Mouse (Mus musculus) forebrain, embryonic 14.5 days (tissue): ENCODE measurements around the gene Rbms3. TPM values are rescaled to one million over a fixed set of nuclear protein-coding genes. Genes with fewer than 3 reads are reported as not detected.
A peak's percentile ranks its signal among the peaks of the same experiment; 100 is the strongest.

ENCODE experiments used
- ATAC-seq: fragments of 200-750 bp; cut with Nextera tagmentation; 2 replicates; pipeline ENCODE4 v1.8.0; 2017; ENCODE audit warnings: mild to moderate bottlenecking, moderate library complexity
- DNase-seq: peaks from one replicate; pipeline ENCODE4 v3.0.0-alpha.2; 2015; ENCODE audit warnings: low spot score
- H3K27ac ChIP-seq: fragments of 300-500 bp; sonication (generic); 2 replicates; pipeline ENCODE4 v1.5.1; 2014; ENCODE audit warnings: low read depth, mild to moderate bottlenecking, control low read depth, low read length, moderate library complexity
- H3K27me3 ChIP-seq: fragments of 300-500 bp; sonication (generic); replicated peaks from 2 replicates; pipeline ENCODE4 v1.6.1; 2014; ENCODE audit warnings: low read length, control low read depth, mixed read lengths; ENCODE audit not compliant: control insufficient read depth, insufficient read depth
- H3K36me3 ChIP-seq: fragments of 300-500 bp; sonication (generic); 2 replicates; pipeline ENCODE4 v1.6.1; 2014; ENCODE audit warnings: low read length, control low read depth; ENCODE audit not compliant: control insufficient read depth, insufficient read depth
- H3K4me1 ChIP-seq: fragments of 300-500 bp; sonication (generic); 2 replicates; pipeline ENCODE4 v1.6.1; 2014; ENCODE audit warnings: antibody characterized with exemption, low read length, control low read depth; ENCODE audit not compliant: control insufficient read depth, insufficient read depth
- H3K4me2 ChIP-seq: fragments of 300-500 bp; sonication (generic); 2 replicates; pipeline ENCODE4 v1.6.1; 2014; ENCODE audit warnings: mild to moderate bottlenecking, control low read depth, low read length
- H3K4me3 ChIP-seq: fragments of 300-500 bp; sonication (generic); 2 replicates; pipeline ENCODE4 v1.5.1; 2014; ENCODE audit warnings: low read depth, low read length, control low read depth
- H3K9ac ChIP-seq: fragments of 300-500 bp; sonication (generic); 2 replicates; pipeline ENCODE4 v1.6.1; 2014; ENCODE audit warnings: mild to moderate bottlenecking, low read length, control low read depth, moderate library complexity
- H3K9me3 ChIP-seq: fragments of 300-500 bp; sonication (generic); replicated peaks from 2 replicates; pipeline ENCODE4 v1.6.1; 2016; ENCODE audit warnings: low read length, control low read depth, mixed read lengths; ENCODE audit not compliant: control insufficient read depth
- WGBS: fragments of 180-500 bp; shearing (Covaris S2); extraction: QIAGEN DNeasy Blood & Tissue Kit; methylation state at CpG from one replicate; pipeline ENCODE4 v1.1.7; 2014; 5-methylcytosine and 5-hydroxymethylcytosine counted together
- polyA plus RNA-seq: library from polyadenylated mRNA; unstranded; fragments of >200 nt; fragmentation: Nextera tagmentation; extraction: Ambion mirVana; gene quantifications from 2 replicates; pipeline ENCODE4 v1.2.1, GENCODE M21; 2014

Gene Rbms3
- polyA plus RNA-seq, 1 experiment from 2014 or later = 13.8 TPM

- Histone ChIP-seq H3K27me3 (no peaks in the 10 kb centered on the region), H3K27ac (no peak overlapping the region), H3K4me1 (no peaks in the 10 kb centered on the region), H3K36me3 (no peaks in the 10 kb centered on the region), H3K4me2 (no peak overlapping the region), H3K4me3 (no peak overlapping the region), H3K9ac (no peak overlapping the region), H3K9me3 (no peaks in the 10 kb centered on the region)
- 79% methylated on average over 4 of the region's 4 CpGs for WGBS
- DNase-seq (no peak), ATAC-seq (no peak)
These were observed 1086.9 kb downstream of the Rbms3 start for GRCm38 (mm10) chr9:116542793-116543192.

- Histone ChIP-seq H3K9ac (no peak overlapping the region), H3K4me3 (no peak overlapping the region), H3K27me3 (no peaks in the 10 kb centered on the region), H3K36me3 (no peaks in the 10 kb centered on the region), H3K9me3 (no peaks in the 10 kb centered on the region), H3K27ac (no peak overlapping the region), H3K4me2 (no peak overlapping the region), H3K4me1 (no peaks in the 10 kb centered on the region)
- DNase-seq = no peak
- ATAC-seq = no peak
- WGBS = 89% methylated on average over 7 of the region's 7 CpGs
These were observed 1087.7 kb downstream of the Rbms3 start for GRCm38 (mm10) chr9:116541976-116542375.

- no peak overlapping the region for H3K4me3 ChIP-seq
- 77% methylated on average over 3 of the region's 3 CpGs for WGBS
- no peaks in the 10 kb centered on the region for H3K27me3 ChIP-seq
- H3K4me2 ChIP-seq = no peak overlapping the region
- H3K27ac ChIP-seq = no peak overlapping the region
- no peak for ATAC-seq
- no peaks in the 10 kb centered on the region for H3K36me3 ChIP-seq
- H3K9me3 ChIP-seq = 0 out of 2 replicates have a peak, but pooled peaks cover 2% of the 10 kb centered on the region
- no peaks in the 10 kb centered on the region for H3K4me1 ChIP-seq
- no peak overlapping the region for H3K9ac ChIP-seq
- DNase-seq = no peak
These were observed 1094.0 kb downstream of the Rbms3 start for GRCm38 (mm10) chr9:116535709-116536108.

GRCm38 (mm10) chr9:116533381-116533780 lies 1096.3 kb downstream of the Rbms3 start:
- Histone ChIP-seq H3K9me3 (peaks cover 2% of the 10 kb centered on the region; the same call in 1 of the 2 replicates), H3K4me2 (no peak overlapping the region), H3K4me3 (no peak overlapping the region), H3K36me3 (no peaks in the 10 kb centered on the region), H3K27me3 (no peaks in the 10 kb centered on the region), H3K9ac (no peak overlapping the region), H3K4me1 (no peaks in the 10 kb centered on the region), H3K27ac (no peak overlapping the region)
- 79% methylated on average over 5 of the region's 5 CpGs for WGBS
- ATAC-seq = no peak
- no peak for DNase-seq

- Histone ChIP-seq H3K9ac (no peak overlapping the region), H3K4me1 (no peaks in the 10 kb centered on the region), H3K4me2 (no peak overlapping the region), H3K36me3 (no peaks in the 10 kb centered on the region), H3K9me3 (peaks cover 2% of the 10 kb centered on the region; the same call in 1 of the 2 replicates), H3K4me3 (no peak overlapping the region), H3K27me3 (no peaks in the 10 kb centered on the region), H3K27ac (no peak overlapping the region)
- no peak for DNase-seq
- 95% methylated on average over 4 of the region's 4 CpGs for WGBS
- no peak for ATAC-seq
These were observed 1098.6 kb downstream of the Rbms3 start for GRCm38 (mm10) chr9:116531121-116531520.

GRCm38 (mm10) chr9:116524386-116524785 lies 1105.3 kb downstream of the Rbms3 start:
- WGBS = 68% methylated on average over 5 of the region's 5 CpGs
- H3K4me1 ChIP-seq = no peaks in the 10 kb centered on the region
- no peak overlapping the region for H3K27ac ChIP-seq
- H3K9me3 ChIP-seq = no peaks in the 10 kb centered on the region; the same call in 1 of the 2 replicates
- ATAC-seq (no peak), DNase-seq (peak; percentile 35)
- H3K4me2 ChIP-seq = no peak overlapping the region
- no peak overlapping the region for H3K9ac ChIP-seq
- no peak overlapping the region for H3K4me3 ChIP-seq
- H3K27me3 ChIP-seq = no peaks in the 10 kb centered on the region
- H3K36me3 ChIP-seq = no peaks in the 10 kb centered on the region
